Mouse (Mus musculus): ENCODE data around the gene Fyn.

The Fyn gene

GRCm38 (mm10) chr10:39587290-39587925, 218.8 kb downstream of the Fyn start:
- no peak for DNase-seq

DNA sequence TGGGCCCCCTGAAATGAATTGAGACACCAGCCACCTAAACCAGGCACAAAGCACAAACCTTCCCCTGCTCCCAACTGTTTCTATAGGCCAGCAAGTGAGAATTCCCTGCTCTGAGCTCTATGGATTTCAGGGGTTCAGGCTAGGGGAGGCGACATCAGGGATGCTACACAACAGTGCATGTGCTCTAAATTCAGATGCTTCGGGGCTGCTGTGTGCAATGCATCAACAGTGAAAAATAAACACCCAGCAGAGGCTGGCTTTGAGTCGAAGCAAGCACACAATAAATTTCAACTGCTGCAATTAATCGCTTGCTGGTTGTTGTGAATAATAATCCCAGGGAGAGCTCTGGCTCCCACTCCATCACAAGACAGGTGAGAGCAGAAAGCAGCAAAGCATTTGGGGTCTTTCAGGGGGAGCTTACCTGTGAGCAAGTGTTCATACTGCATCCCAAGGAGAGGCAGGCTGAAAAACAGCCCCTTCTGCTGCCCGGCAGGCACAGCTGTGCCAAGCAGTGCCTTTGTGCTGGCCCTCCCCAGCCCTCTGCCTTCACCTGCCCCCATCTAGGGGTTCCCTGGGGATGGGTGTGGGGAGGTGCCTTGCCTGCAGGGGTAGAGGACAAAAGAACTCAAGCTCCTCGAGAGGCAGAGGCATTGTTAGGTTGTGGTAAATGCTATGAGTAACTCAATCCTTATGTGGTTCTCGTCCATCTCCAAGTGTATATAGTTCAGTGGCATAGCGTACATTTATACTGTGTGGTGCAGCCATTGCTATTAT, 219.5 kb downstream of the Fyn start:
- no peak for DNase-seq

DNA sequence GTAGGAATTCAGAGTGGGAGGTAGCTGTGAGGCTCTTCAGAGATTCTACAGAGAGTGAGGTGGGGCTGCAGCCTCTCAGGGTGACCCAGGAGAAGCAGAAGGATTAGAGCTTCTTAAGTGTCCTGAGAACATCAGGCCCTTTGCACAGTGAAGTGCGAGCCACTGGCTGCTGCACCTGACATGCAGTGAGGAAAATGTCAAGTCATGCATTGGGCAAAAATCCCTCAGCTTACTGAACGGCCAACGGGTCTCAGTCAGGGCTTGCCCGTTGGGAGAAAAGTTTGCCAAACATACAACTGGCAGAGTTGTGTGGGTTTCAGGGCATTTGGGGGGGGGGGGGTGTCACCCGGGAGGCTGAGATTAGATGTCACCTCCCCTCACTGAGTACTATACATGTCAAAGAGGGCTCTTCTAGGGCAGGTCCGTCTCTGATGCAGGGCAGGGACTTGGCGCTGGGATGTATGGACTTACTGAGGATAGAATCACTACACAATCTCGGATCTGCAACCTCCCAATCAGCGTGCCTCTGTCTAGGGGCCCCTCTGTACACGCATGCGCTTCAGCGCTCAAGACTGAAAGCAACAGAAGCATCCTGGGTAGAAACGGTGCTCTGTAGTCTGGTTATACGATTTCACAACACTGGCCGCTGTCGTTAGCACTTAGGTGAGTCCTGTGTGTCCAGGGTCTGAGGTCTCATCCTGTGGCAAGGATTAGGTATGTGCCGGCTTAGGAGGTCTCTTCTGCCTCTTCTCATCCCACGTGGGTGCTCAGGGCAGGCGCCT, 221.3 kb downstream of the Fyn start:
- DNase-seq = no peak

GRCm38 (mm10) chr10:39590629-39591028, 222.0 kb downstream of the Fyn start:
- no peak for DNase-seq

- DNase-seq = no peak
Observed at GRCm38 (mm10) chr10:39592501-39592900, 223.8 kb downstream of the Fyn start.

- no peak for DNase-seq
Observed at GRCm38 (mm10) chr10:39594716-39595115, 226.1 kb downstream of the Fyn start.

- no peak for DNase-seq
Observed at GRCm38 (mm10) chr10:39595862-39596261, 227.2 kb downstream of the Fyn start.

- DNase-seq = no peak
Observed at GRCm38 (mm10) chr10:39597116-39597791, 228.6 kb downstream of the Fyn start.

- no peak for DNase-seq
Observed at GRCm38 (mm10) chr10:39597792-39598183, 229.1 kb downstream of the Fyn start.

DNA sequence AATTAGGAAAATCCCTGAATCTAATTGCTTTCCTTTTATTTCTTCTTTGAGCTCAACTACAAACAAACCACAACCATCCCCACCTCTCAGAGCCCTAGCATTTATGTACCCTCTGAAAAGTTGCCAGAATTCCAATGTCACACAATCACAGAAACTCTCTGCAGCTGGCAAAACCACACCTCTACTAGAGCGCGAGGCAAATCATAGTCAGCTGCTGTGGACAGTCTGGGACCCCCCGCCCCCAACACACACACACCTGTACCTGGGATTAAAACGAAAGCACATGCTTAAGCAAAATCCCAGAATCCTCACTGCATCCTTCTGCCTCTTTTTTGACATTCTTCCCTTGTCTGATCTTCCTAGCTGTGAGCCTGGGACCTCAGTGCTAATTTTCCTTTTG, 230.9 kb downstream of the Fyn start:
- DNase-seq = no peak

GRCm38 (mm10) chr10:39600115-39600514, 231.5 kb downstream of the Fyn start:
- DNase-seq = no peak

DNA sequence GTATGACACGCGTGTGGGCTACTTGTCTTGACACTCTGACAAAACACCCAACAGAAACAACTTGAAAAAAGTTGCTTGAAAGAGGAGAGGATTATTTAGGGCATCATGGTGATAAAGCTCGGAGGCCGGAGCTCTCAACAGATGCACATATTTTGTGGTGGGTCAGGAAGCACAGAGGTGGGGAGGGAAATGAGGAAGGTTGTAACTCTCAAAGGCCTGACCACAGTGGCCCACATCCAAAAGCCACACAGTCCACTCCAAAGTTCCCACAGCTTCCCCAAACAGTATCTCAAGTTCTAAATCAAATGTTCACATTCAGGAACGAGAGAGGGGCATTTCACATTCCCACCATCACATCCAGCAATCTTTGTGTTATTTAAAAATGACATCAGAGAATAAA, 232.4 kb downstream of the Fyn start:
- DNase-seq = no peak

- no peak for DNase-seq
Observed at GRCm38 (mm10) chr10:39606434-39606833, 237.8 kb downstream of the Fyn start.

DNA sequence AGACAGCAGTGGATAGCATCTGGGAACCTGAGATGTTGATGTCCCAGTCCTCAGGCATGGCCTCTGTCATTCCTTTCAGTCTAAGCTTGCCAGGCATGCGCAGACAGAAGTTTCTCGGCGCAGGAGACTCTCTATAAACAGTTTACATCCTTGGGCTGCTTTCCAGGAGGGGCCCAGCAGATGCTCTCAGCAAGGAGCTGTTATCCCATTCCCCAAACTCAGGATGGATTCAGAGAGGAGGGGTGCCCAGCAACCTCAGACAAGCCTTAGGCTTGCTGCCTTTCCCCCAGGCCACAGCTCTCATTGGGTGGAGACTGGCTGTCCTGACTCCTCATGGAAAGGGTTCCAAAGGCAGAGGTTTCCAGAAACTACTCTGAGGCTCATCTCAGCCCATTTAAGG, 242.6 kb downstream of the Fyn start:
- DNase-seq = no peak

- no peak for DNase-seq
Observed at GRCm38 (mm10) chr10:39612131-39612530, 243.5 kb downstream of the Fyn start.

DNA sequence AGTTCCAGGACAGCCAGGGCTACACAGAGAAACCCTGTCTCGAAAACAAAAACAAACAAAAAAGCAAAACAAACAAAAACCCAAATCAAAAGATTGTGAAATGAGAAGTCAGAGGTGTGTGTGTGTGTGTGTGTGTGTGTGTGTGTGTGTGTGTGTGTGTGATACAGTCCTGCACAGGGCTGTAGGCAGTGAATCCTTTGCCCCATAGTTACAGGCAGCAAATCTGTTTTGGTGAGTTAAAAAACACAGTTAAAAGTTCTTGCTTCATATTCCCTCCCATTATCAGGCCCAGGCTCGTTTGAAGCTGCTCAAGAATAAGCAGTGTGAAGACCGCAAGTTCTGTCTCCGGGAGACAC, 244.0 kb downstream of the Fyn start, which contains the start of gene Traf3ip2:
Gene Traf3ip2 (plus strand): TSS at position 302 of the 356 bp plus-strand sequence.
- DNase-seq = no peak

- DNase-seq = peak; percentile 89
Observed at GRCm38 (mm10) chr10:39612989-39613831, 244.6 kb downstream of the Fyn start.

DNA sequence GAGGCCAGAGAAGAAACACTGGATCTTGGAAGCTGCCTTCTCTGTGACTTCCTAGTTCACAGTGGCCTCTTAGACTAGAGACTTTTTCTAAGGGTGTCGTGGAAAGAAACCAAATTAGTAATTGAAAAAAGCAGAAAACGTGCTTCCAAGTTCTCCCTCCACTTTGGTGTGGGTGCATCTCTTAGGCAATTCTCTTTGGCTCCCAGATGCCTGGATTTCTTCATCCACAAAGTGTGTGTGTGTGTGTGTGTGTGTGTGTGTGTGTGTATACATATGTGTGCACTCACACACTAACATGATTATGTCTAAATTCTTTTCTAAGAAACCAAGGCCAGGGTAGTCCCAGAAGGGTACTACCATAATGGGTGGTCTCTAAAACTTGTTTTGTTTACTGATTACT, 245.3 kb downstream of the Fyn start:
- no peak for DNase-seq

DNA sequence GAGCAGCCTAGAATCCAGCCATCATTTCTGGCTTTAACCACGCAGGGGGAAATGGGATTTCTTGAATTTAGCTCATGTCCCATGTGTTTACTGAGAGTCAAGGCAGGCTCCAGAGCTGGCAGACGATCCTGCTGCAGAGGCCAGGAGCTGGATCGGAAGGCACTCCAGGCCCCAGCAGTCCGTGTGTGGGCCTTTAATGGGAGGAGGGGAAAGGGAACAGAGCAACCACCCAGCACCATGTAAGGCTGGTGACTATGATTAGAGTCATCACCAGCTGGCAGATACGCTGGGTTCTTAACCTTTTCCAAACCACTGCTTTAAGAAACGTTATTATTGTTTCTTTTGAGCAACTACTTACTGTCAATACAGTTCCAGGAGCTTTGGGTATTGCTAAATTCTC, 246.0 kb downstream of the Fyn start:
- peak; percentile 46 for DNase-seq
